Mouse (Mus musculus): ENCODE measurements around the gene Gm382. TPM values are rescaled to one million over a fixed set of nuclear protein-coding genes. Genes with fewer than 3 reads are reported as not detected.

Gene Gm382
- not detected for polyA plus RNA-seq (2014; fragmentation: Illumina TruSeq; extraction: RNeasy Lipid Tissue Mini Kit (QIAGEN cat#74804); ENCODE audit: low read depth, low replicate concordance)

DNA sequence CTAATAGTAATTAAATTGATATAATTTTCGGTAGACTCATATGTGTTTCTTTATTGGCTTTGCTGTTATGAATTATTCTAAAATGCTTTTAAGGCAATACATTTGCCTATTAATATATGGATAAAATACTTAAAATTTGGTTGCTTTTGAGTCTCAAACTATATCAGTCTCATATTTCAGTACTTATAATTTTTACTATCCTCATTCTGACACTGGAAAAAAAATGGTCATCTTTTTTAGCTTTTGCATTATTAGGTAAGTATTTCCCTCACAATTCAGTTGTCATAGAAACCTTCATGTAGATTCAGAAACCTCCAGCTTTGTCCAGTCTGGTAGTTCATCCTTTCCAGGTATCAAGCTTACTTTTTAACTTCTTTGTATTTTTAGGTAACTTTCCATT, at the start of gene Gm382:
Gene Gm382 (plus strand): TSS at position 301 of the 400 bp plus-strand sequence.

Other genes with a start within 250 kb of the Gm382 start
- gene 4932411N23Rik, start 224.1 kb upstream of the Gm382 start, polyA plus RNA-seq (2014; fragmentation: Illumina TruSeq; extraction: RNeasy Lipid Tissue Mini Kit (QIAGEN cat#74804); ENCODE audit: low read depth, low replicate concordance): not detected